Mouse (Mus musculus) hindlimb bud, embryonic 11.5 days (tissue): Measurements from ENCODE around the gene Vac14.
A peak's percentile ranks its signal among the peaks of the same experiment; 100 is the strongest.
"Not testable (repeated sequence)": the region's sequence is repeated elsewhere in the genome, so short reads cannot be mapped to it uniquely, and the experiment has no call there.

Source experiments
- DNase-seq: peaks from one replicate; pipeline ENCODE4 v3.0.0-alpha.2; 2012; ENCODE audit warnings: low read depth, low spot score; ENCODE audit errors: extremely low spot score

The Vac14 gene

GRCm38 (mm10) chr8:110646064-110646463 lies 27.7 kb downstream of the Vac14 start:
- DNase-seq = no peak

GRCm38 (mm10) chr8:110648577-110648976 lies 30.2 kb downstream of the Vac14 start:
- no peak for DNase-seq

GRCm38 (mm10) chr8:110649286-110649685 lies 30.9 kb downstream of the Vac14 start:
- DNase-seq = no peak

- no peak for DNase-seq
Observed at GRCm38 (mm10) chr8:110650838-110651237, 32.5 kb downstream of the Vac14 start.

- no peak for DNase-seq
Observed at GRCm38 (mm10) chr8:110651847-110652246, 33.5 kb downstream of the Vac14 start.

GRCm38 (mm10) chr8:110654075-110655060 lies 36.0 kb downstream of the Vac14 start:
- no peak for DNase-seq

- DNase-seq = no peak
Observed at GRCm38 (mm10) chr8:110655827-110656226, 37.4 kb downstream of the Vac14 start.

GRCm38 (mm10) chr8:110657661-110658060 lies 39.3 kb downstream of the Vac14 start:
- no peak for DNase-seq

- DNase-seq = no peak
Observed at GRCm38 (mm10) chr8:110660121-110660520, 41.7 kb downstream of the Vac14 start.

- DNase-seq = no peak
Observed at GRCm38 (mm10) chr8:110662545-110662944, 44.2 kb downstream of the Vac14 start.

GRCm38 (mm10) chr8:110663015-110663742 lies 44.8 kb downstream of the Vac14 start:
- no peak for DNase-seq

- DNase-seq = no peak
Observed at GRCm38 (mm10) chr8:110664202-110664896, 46.0 kb downstream of the Vac14 start.

GRCm38 (mm10) chr8:110665000-110665399 lies 46.6 kb downstream of the Vac14 start:
- DNase-seq = no peak

GRCm38 (mm10) chr8:110667590-110668177 lies 49.3 kb downstream of the Vac14 start:
- DNase-seq = not testable (repeated sequence)

- DNase-seq = no peak
Observed at GRCm38 (mm10) chr8:110669932-110670628, 51.7 kb downstream of the Vac14 start.

- DNase-seq = no peak
Observed at GRCm38 (mm10) chr8:110671309-110671708, 52.9 kb downstream of the Vac14 start.

- DNase-seq = no peak
Observed at GRCm38 (mm10) chr8:110672133-110672532, 53.7 kb downstream of the Vac14 start.

GRCm38 (mm10) chr8:110673168-110673567 lies 54.8 kb downstream of the Vac14 start:
- no peak for DNase-seq

GRCm38 (mm10) chr8:110674589-110674988 lies 56.2 kb downstream of the Vac14 start:
- no peak for DNase-seq

GRCm38 (mm10) chr8:110676702-110677101 lies 58.3 kb downstream of the Vac14 start:
- peak; percentile 8 for DNase-seq
